In genomic region chr12:103356415-103356748, GRCm38 (mm10) we compare ENCODE assay signal across 24 mouse cellular contexts. TPM values are rescaled to one million over a fixed set of nuclear protein-coding genes. Genes with fewer than 3 reads are reported as not detected.
DNase-seq lines count a peak whose midpoint lies in the region; ATAC-seq lines count a peak whose summit lies in the region.
"Had no signal": no experiment of that assay in that cellular context is flagged by ENCODE, and none has a peak within 500 bp of the region (broad histone marks: within the 10 kb centered on the region; RNA-seq: fewer than 3 reads in every experiment).

No protein-coding gene starts in this region.

- H3K27ac ChIP-seq in heart, embryonic 15.5 days: peak overlapping the region; percentile 91
- H3K27ac ChIP-seq in stomach, embryonic 14.5 days (ENCODE audit: low read length): peak overlapping the region; percentile 10; the same call in 1 of the 2 replicates
- H3K27ac ChIP-seq: embryonic facial prominence, embryonic 10.5 days; forebrain, embryonic 13.5 days; hindbrain, embryonic 15.5 days; limb, embryonic 13.5 days; liver, embryonic 14.5 days; neural tube, embryonic 13.5 days had no signal

- no peaks in the 10 kb centered on the region for H3K9me3 ChIP-seq in heart, embryonic 15.5 days (replicated peaks)
- no peaks in the 10 kb centered on the region for H3K9me3 ChIP-seq in stomach, embryonic 14.5 days (ENCODE audit: control insufficient read depth, low read depth, low read length)
- H3K9me3 ChIP-seq: embryonic facial prominence, embryonic 10.5 days; forebrain, embryonic 13.5 days; G1E; hindbrain, embryonic 15.5 days; limb, embryonic 13.5 days; neural tube, embryonic 13.5 days had no signal

- no peak for DNase-seq in frontal cortex, postnatal 25 days (ENCODE audit: low spot score in 2 of 2)
- no peak for DNase-seq in heart, postnatal 14 days
- peak; percentile 69 for DNase-seq in brain, adult 2 months (ENCODE audit: low read depth, low spot score)
- no peak for DNase-seq in right cerebral cortex, postnatal 14 days
- DNase-seq in MN1 (ENCODE audit: low spot score): no peak
- DNase-seq: adrenal gland, adult 8-10 months; cerebellum, adult 11-12 months; cerebellum, postnatal 36 days; kidney, adult 8-10 months; kidney, postnatal 25 days; right cerebral cortex, postnatal 4 days; thymus, postnatal 14 days had no signal

- ATAC-seq in frontal cortex, adult (ENCODE audit: low TSS enrichment): peak; percentile 33
- no peak for ATAC-seq in heart, embryonic 15.5 days (replicated peaks; ENCODE audit: insufficient number of reproducible peaks, insufficient read depth, low FRiP score, low read depth)
- no peak for ATAC-seq in stomach, embryonic 14.5 days (ENCODE audit: insufficient number of reproducible peaks, insufficient read depth, low FRiP score, low read depth)
- ATAC-seq: CD4-positive, CD25-positive, alpha-beta regulatory T cell, adult 4 months; forebrain, embryonic 13.5 days had no signal

- H3K4me1 ChIP-seq in heart, embryonic 15.5 days (replicated peaks): peaks cover 46% of the 10 kb centered on the region
- H3K4me1 ChIP-seq in stomach, embryonic 14.5 days (ENCODE audit: control insufficient read depth, insufficient read depth, low read length): no peaks in the 10 kb centered on the region
- H3K4me1 ChIP-seq: limb, embryonic 13.5 days had no signal

- no peak overlapping the region for H3K9ac ChIP-seq in heart, embryonic 15.5 days
- H3K9ac ChIP-seq in stomach, embryonic 14.5 days (replicated peaks; ENCODE audit: low read depth, low read length): no peak overlapping the region
- H3K9ac ChIP-seq: forebrain, embryonic 13.5 days; hindbrain, embryonic 15.5 days; limb, embryonic 13.5 days; liver, embryonic 14.5 days; neural tube, embryonic 13.5 days had no signal

- intact Hi-C loops in heart, postnatal 14 days (cut with DNase I): no loop called here

- no peaks in the 10 kb centered on the region for H3K27me3 ChIP-seq in heart, embryonic 15.5 days
- H3K27me3 ChIP-seq in stomach, embryonic 14.5 days (ENCODE audit: control insufficient read depth, insufficient read depth, low read length): no peaks in the 10 kb centered on the region
- H3K27me3 ChIP-seq: forebrain, embryonic 13.5 days; hindbrain, embryonic 15.5 days; limb, embryonic 13.5 days; neural tube, embryonic 13.5 days had no signal

- H3K4me2 ChIP-seq in heart, embryonic 15.5 days: peak overlapping the region; percentile 59; the same call in 1 of the 2 replicates
- no peak overlapping the region for H3K4me2 ChIP-seq in stomach, embryonic 14.5 days (replicated peaks; ENCODE audit: low read depth, low read length)
- H3K4me2 ChIP-seq: forebrain, embryonic 13.5 days; hindbrain, embryonic 15.5 days; limb, embryonic 13.5 days; neural tube, embryonic 13.5 days had no signal

- no peaks in the 10 kb centered on the region for H3K36me3 ChIP-seq in heart, embryonic 15.5 days
- H3K36me3 ChIP-seq in stomach, embryonic 14.5 days (ENCODE audit: control insufficient read depth, insufficient read depth, low read length): no peaks in the 10 kb centered on the region
- H3K36me3 ChIP-seq: embryonic facial prominence, embryonic 10.5 days; G1E; hindbrain, embryonic 15.5 days; limb, embryonic 13.5 days; neural tube, embryonic 13.5 days had no signal

- no peak overlapping the region for H3K4me3 ChIP-seq in heart, embryonic 15.5 days
- H3K4me3 ChIP-seq in stomach, embryonic 14.5 days (ENCODE audit: low read depth, low read length): no peak overlapping the region
- H3K4me3 ChIP-seq: embryonic facial prominence, embryonic 10.5 days; forebrain, embryonic 13.5 days; hindbrain, embryonic 15.5 days; limb, embryonic 13.5 days; neural tube, embryonic 13.5 days had no signal

- WGBS in heart, embryonic 15.5 days: 86% methylated on average over 4 of the region's 4 CpGs
- 86% methylated on average over 4 of the region's 4 CpGs for WGBS in stomach, embryonic 14.5 days

RNA-seq across cellular contexts. Expression of gene Asb2, which starts 0.6 kb away (rescaled TPM):
- polyA plus RNA-seq in heart, embryonic 15.5 days (2015; fragmentation: Nextera tagmentation; extraction: Ambion mirVana): 194 and 219 TPM in 2 replicates
- 100 to 1,000 TPM; 470 to 485 TPM for total RNA-seq in heart, postnatal 14 days (2021)
- 22.0 and 22.3 TPM in 2 replicates for polyA plus RNA-seq in stomach, embryonic 14.5 days (2014; fragmentation: Nextera tagmentation; extraction: Ambion mirVana)
- polyA plus RNA-seq: G1E had no signal

RNA-seq across cellular contexts. Expression of gene Otub2, which starts 32.1 kb away (rescaled TPM):
- polyA plus RNA-seq in heart, embryonic 15.5 days (2015; fragmentation: Nextera tagmentation; extraction: Ambion mirVana): 9.9 and 11.2 TPM in 2 replicates
- total RNA-seq in heart, postnatal 14 days (2021): 1 to 10 TPM; 3.6 to 4.0 TPM
- 6.5 and 7.2 TPM in 2 replicates for polyA plus RNA-seq in stomach, embryonic 14.5 days (2014; fragmentation: Nextera tagmentation; extraction: Ambion mirVana)

RNA-seq across cellular contexts. Expression of gene Fam181a, which starts 45.6 kb away (rescaled TPM):
- not detected in 2 replicates for polyA plus RNA-seq in heart, embryonic 15.5 days (2015; fragmentation: Nextera tagmentation; extraction: Ambion mirVana)
- total RNA-seq in heart, postnatal 14 days (2021): not detected
- not detected in 2 replicates for polyA plus RNA-seq in stomach, embryonic 14.5 days (2014; fragmentation: Nextera tagmentation; extraction: Ambion mirVana)
- total RNA-seq: adrenal gland, adult 8-10 months; monocyte, adult 5-6 weeks had no signal
- polyA plus RNA-seq: CD4-positive, CD25-positive, alpha-beta regulatory T cell, adult 4 months; G1E; liver, embryonic 14.5 days had no signal

RNA-seq across cellular contexts. Expression of gene 9330161L09Rik, which starts 51.2 kb away (rescaled TPM):
- 0.19 and 0.42 TPM in 2 replicates for polyA plus RNA-seq in heart, embryonic 15.5 days (2015; fragmentation: Nextera tagmentation; extraction: Ambion mirVana)
- total RNA-seq in heart, postnatal 14 days (2021): 1 to 10 TPM in 1 of 2 experiments, under 1 TPM in 1; 0.48 to 1.3 TPM
- polyA plus RNA-seq in stomach, embryonic 14.5 days (2014; fragmentation: Nextera tagmentation; extraction: Ambion mirVana): 0.25 and 0.87 TPM in 2 replicates
